In the genomic region with DNA sequence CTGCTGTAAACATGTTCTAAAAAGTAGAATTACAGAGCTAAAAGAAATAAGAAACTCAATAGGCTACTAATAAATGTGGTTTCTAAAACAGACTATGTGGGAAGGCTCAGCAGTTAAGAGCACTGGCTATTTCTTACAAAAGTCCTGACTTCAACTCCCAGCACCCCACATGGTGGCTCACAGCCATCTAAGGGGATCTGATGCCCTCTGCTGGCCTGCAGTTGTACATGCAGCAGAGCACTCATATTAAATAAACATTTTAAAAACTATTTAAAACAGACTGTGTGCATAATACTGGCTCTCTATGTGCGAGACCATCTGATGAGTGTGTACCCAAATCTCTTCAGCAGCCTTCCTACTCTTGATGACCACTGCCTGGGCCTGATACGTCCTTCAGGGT, we compare ENCODE assay signal across 10 mouse cellular contexts. TPM values are rescaled to one million over a fixed set of nuclear protein-coding genes. Genes with fewer than 3 reads are reported as not detected.
DNase-seq lines count a peak whose midpoint lies in the region; ATAC-seq and TF ChIP-seq lines count a peak whose summit lies in the region.
"Had no signal": no experiment of that assay in that cellular context is flagged by ENCODE, and none has a peak within 500 bp of the region (broad histone marks: within the 10 kb centered on the region; RNA-seq: fewer than 3 reads in every experiment).

No protein-coding gene starts in this region.

- in situ Hi-C loops in CH12.LX (cut with MboI; ENCODE audit: low pct_ligation_motif_present, low pct_unique_long_range_greater_than_20kb, low sequenced_read_pairs), result no loop called here

- no peaks in the 10 kb centered on the region for H3K79me2 ChIP-seq in CH12.LX (replicated peaks; ENCODE audit: control insufficient read depth, extremely low read depth, insufficient read depth, poor library complexity, severe bottlenecking)

- H3K9ac ChIP-seq in hindbrain, postnatal 0 days (replicated peaks; ENCODE audit: low read length), result no peak overlapping the region
- no peak overlapping the region for H3K9ac ChIP-seq in hindbrain, embryonic 11.5 days (ENCODE audit: low read depth, low read length)
- H3K9ac ChIP-seq in CH12.LX (ENCODE audit: insufficient read depth, low read depth), result no peak overlapping the region
- no peak overlapping the region for H3K9ac ChIP-seq in forebrain, embryonic 15.5 days (replicated peaks)
- H3K9ac ChIP-seq: midbrain, embryonic 12.5 days had no signal

- TF ChIP-seq CTCF in hindbrain, postnatal 0 days (IDR thresholded peaks at IDR 0.05; ENCODE audit: low read depth), result peak; percentile 48
- TF ChIP-seq CTCF in CH12.LX (conservative IDR thresholded peaks at IDR 0.05 in 1 of 2, IDR thresholded peaks at IDR 0.05 in 1 of 2; ENCODE audit: low read depth in 2 of 2, low read length in 2 of 2), result peak; percentile 15 to 53; a peak in 2 of 4 replicates

- H3K36me3 ChIP-seq in hindbrain, postnatal 0 days (ENCODE audit: insufficient read depth, low read length), result peaks cover 9% of the 10 kb centered on the region; the same call in 1 of the 2 replicates
- peaks cover 8% of the 10 kb centered on the region for H3K36me3 ChIP-seq in hindbrain, embryonic 11.5 days (ENCODE audit: control insufficient read depth, insufficient read depth, low read length)
- H3K36me3 ChIP-seq in CH12.LX (replicated peaks in 1 of 2; ENCODE audit: control insufficient read depth in 1 of 2, insufficient read depth in 1 of 2, low read length in 1 of 2), result peaks cover 34 to 72% of the 10 kb centered on the region in 2 experiments
- H3K36me3 ChIP-seq in forebrain, embryonic 15.5 days, result peaks cover 13% of the 10 kb centered on the region

- no peak for ATAC-seq in hindbrain, postnatal 0 days
- no peak for ATAC-seq in hindbrain, embryonic 11.5 days (ENCODE audit: low FRiP score)
- peak; percentile 58 for ATAC-seq in granulocyte monocyte progenitor cell, adult 5-6 weeks (replicated peaks; ENCODE audit: poor library complexity, severe bottlenecking)
- ATAC-seq in forebrain, embryonic 15.5 days (replicated peaks), result no peak

- TF ChIP-seq RAD21 in CH12.LX (IDR thresholded peaks at IDR 0.05; ENCODE audit: low read depth, low read length), result peak; percentile 30

- H3K27ac ChIP-seq in hindbrain, postnatal 0 days, result no peak overlapping the region
- H3K27ac ChIP-seq in hindbrain, embryonic 11.5 days (ENCODE audit: low read depth, low read length), result no peak overlapping the region
- H3K27ac ChIP-seq in CH12.LX (ENCODE audit: insufficient read depth, low read depth), result no peak overlapping the region
- no peak overlapping the region for H3K27ac ChIP-seq in forebrain, embryonic 15.5 days (replicated peaks)
- H3K27ac ChIP-seq: forebrain, embryonic 10.5 days; midbrain, embryonic 12.5 days had no signal

- no peak for TF ChIP-seq POLR2A in CH12.LX (IDR thresholded peaks at IDR 0.05; ENCODE audit: low read depth, low read length)

- no peak overlapping the region for H3K4me3 ChIP-seq in hindbrain, postnatal 0 days (ENCODE audit: low read length)
- H3K4me3 ChIP-seq in hindbrain, embryonic 11.5 days (ENCODE audit: low read depth, low read length), result no peak overlapping the region
- no peak overlapping the region for H3K4me3 ChIP-seq in CH12.LX (replicated peaks in 1 of 3; ENCODE audit: low read depth in 2 of 3, low read length in 2 of 3, poor library complexity in 1 of 3)
- no peak overlapping the region for H3K4me3 ChIP-seq in forebrain, embryonic 15.5 days
- H3K4me3 ChIP-seq: forebrain, embryonic 10.5 days; midbrain, embryonic 12.5 days had no signal

- DNase-seq in hindbrain, postnatal 0 days (ENCODE audit: low spot score), result no peak
- no peak for DNase-seq in hindbrain, embryonic 11.5 days (ENCODE audit: low spot score)
- DNase-seq in 3134 (ENCODE audit: extremely low read depth, insufficient read length, low spot score), result peak; percentile 24
- DNase-seq in CH12.LX (ENCODE audit: extremely low read depth), result peak; percentile 21
- DNase-seq in urinary bladder, postnatal 25 days (ENCODE audit: low spot score), result no peak
- DNase-seq in urinary bladder, adult 18-20 months (ENCODE audit: low spot score in 2 of 2), result no peak

- no peaks in the 10 kb centered on the region for H3K9me3 ChIP-seq in hindbrain, postnatal 0 days (ENCODE audit: low read length)
- no peaks in the 10 kb centered on the region for H3K9me3 ChIP-seq in hindbrain, embryonic 11.5 days (ENCODE audit: control insufficient read depth, low read length)
- H3K9me3 ChIP-seq in CH12.LX (replicated peaks; ENCODE audit: low read length), result no peaks in the 10 kb centered on the region
- H3K9me3 ChIP-seq in forebrain, embryonic 15.5 days, result no peaks in the 10 kb centered on the region
- H3K9me3 ChIP-seq: forebrain, embryonic 10.5 days; midbrain, embryonic 12.5 days had no signal

- no peaks in the 10 kb centered on the region for H3K27me3 ChIP-seq in hindbrain, postnatal 0 days (ENCODE audit: insufficient read depth, low read length)
- H3K27me3 ChIP-seq in hindbrain, embryonic 11.5 days (ENCODE audit: control insufficient read depth, insufficient read depth, low read length), result no peaks in the 10 kb centered on the region
- H3K27me3 ChIP-seq in CH12.LX (replicated peaks), result no peaks in the 10 kb centered on the region
- no peaks in the 10 kb centered on the region for H3K27me3 ChIP-seq in forebrain, embryonic 15.5 days
- H3K27me3 ChIP-seq: midbrain, embryonic 12.5 days had no signal

- no peaks in the 10 kb centered on the region for H3K4me1 ChIP-seq in hindbrain, postnatal 0 days (ENCODE audit: insufficient read depth, low read length)
- H3K4me1 ChIP-seq in hindbrain, embryonic 11.5 days (replicated peaks; ENCODE audit: control insufficient read depth, insufficient read depth, low read length), result no peaks in the 10 kb centered on the region
- H3K4me1 ChIP-seq in CH12.LX (ENCODE audit: control insufficient read depth in 1 of 2, insufficient read depth in 2 of 2), result no peaks in the 10 kb centered on the region
- no peaks in the 10 kb centered on the region for H3K4me1 ChIP-seq in forebrain, embryonic 15.5 days
- H3K4me1 ChIP-seq: forebrain, embryonic 10.5 days; midbrain, embryonic 12.5 days had no signal

- TF ChIP-seq EP300 in CH12.LX (IDR thresholded peaks at IDR 0.05; ENCODE audit: low read length), result no peak

- 93% methylated on average over 2 of the region's 2 CpGs for WGBS in hindbrain, postnatal 0 days
- WGBS in hindbrain, embryonic 11.5 days, result 94% methylated on average over 2 of the region's 2 CpGs
- 98% methylated on average over 2 of the region's 2 CpGs for WGBS in forebrain, embryonic 15.5 days

- H3K4me2 ChIP-seq in hindbrain, postnatal 0 days (ENCODE audit: low read depth, low read length), result no peak overlapping the region
- H3K4me2 ChIP-seq in hindbrain, embryonic 11.5 days (replicated peaks; ENCODE audit: low read depth, low read length), result no peak overlapping the region
- H3K4me2 ChIP-seq in CH12.LX (ENCODE audit: insufficient read depth, low read depth, poor library complexity, severe bottlenecking), result no peak overlapping the region
- no peak overlapping the region for H3K4me2 ChIP-seq in forebrain, embryonic 15.5 days (replicated peaks)
- H3K4me2 ChIP-seq: midbrain, embryonic 12.5 days had no signal

- dilution Hi-C loops in CH12.LX (cut with MboI; ENCODE audit: extremely low pct_ligation_motif_present, extremely low pct_unique_long_range_greater_than_20kb, low sequenced_read_pairs), result no loop called here

TF ChIP-seq in CH12.LX, 34 proteins besides CTCF, POLR2A, EP300 and RAD21:
- TF ChIP-seq SMC3 (IDR thresholded peaks at IDR 0.05; ENCODE audit: low read depth, low read length) (no peak), UBTF (IDR thresholded peaks at IDR 0.05; ENCODE audit: low read depth, low read length) (no peak), MAX (IDR thresholded peaks at IDR 0.05; ENCODE audit: low read length) (no peak), NRF1 (IDR thresholded peaks at IDR 0.05; ENCODE audit: low read depth, low read length) (no peak), ZNF384 (IDR thresholded peaks at IDR 0.05; ENCODE audit: low read depth, low read length) (no peak), E2F4 (IDR thresholded peaks at IDR 0.05; ENCODE audit: insufficient replicate concordance, low read depth, low read length) (no peak), ZKSCAN1 (IDR thresholded peaks at IDR 0.05; ENCODE audit: borderline replicate concordance, low read depth, low read length) (no peak), TCF12 (IDR thresholded peaks at IDR 0.05; ENCODE audit: low read depth, low read length) (no peak), BHLHE40 (IDR thresholded peaks at IDR 0.05; ENCODE audit: low read depth, low read length) (no peak), MAZ (IDR thresholded peaks at IDR 0.05; ENCODE audit: low read depth, low read length) (no peak), CHD1 (IDR thresholded peaks at IDR 0.05; ENCODE audit: low read depth, low read length) (no peak), ELF1 (IDR thresholded peaks at IDR 0.05; ENCODE audit: low read depth, low read length) (no peak), MYC (IDR thresholded peaks at IDR 0.05; ENCODE audit: low read depth, low read length) (no peak)

RNA-seq across cellular contexts. Expression of gene Ipo11, which starts 42.5 kb away (rescaled TPM):
- 46.7 and 58.0 TPM in 2 replicates for total RNA-seq in hindbrain, postnatal 0 days (2014; rRNA removed)
- polyA plus RNA-seq in hindbrain, postnatal 0 days (2015; fragmentation: Nextera tagmentation; extraction: Ambion mirVana), result 32.9 and 33.9 TPM in 2 replicates
- polyA plus RNA-seq in hindbrain, embryonic 11.5 days (2014; fragmentation: Nextera tagmentation; extraction: Ambion mirVana), result 69.5 and 81.1 TPM in 2 replicates
- total RNA-seq in CH12.LX (2012; rRNA removed) (41.2 and 47.8 TPM in 2 replicates), CH12.LX (2014; rRNA removed) (91.5 and 102 TPM in 2 replicates)
- polyA plus RNA-seq in CH12.LX (2012; ENCODE audit: insufficient read length, low read depth), result 47.5 and 52.4 TPM in 2 replicates
- total RNA-seq in granulocyte monocyte progenitor cell, adult 5-6 weeks (2014; fragmentation: Nextera tagmentation), result 32.7 and 42.3 TPM in 2 replicates
- 31.8 and 46.4 TPM in 2 replicates for total RNA-seq in granulocyte monocyte progenitor cell, adult 5-6 weeks (2017)
- polyA plus RNA-seq in forebrain, embryonic 15.5 days (2015; fragmentation: Nextera tagmentation; extraction: Ambion mirVana), result 41.1 and 43.4 TPM in 2 replicates

RNA-seq across cellular contexts. Expression of gene Dimt1, which starts 52.6 kb away (rescaled TPM):
- 10.6 and 14.4 TPM in 2 replicates for total RNA-seq in hindbrain, postnatal 0 days (2014; rRNA removed)
- 29.9 and 31.1 TPM in 2 replicates for polyA plus RNA-seq in hindbrain, postnatal 0 days (2015; fragmentation: Nextera tagmentation; extraction: Ambion mirVana)
- polyA plus RNA-seq in hindbrain, embryonic 11.5 days (2014; fragmentation: Nextera tagmentation; extraction: Ambion mirVana), result 48.3 and 49.0 TPM in 2 replicates
- 25.9 and 36.8 TPM in 2 replicates for total RNA-seq in CH12.LX (2012; rRNA removed)
- total RNA-seq in CH12.LX (2014; rRNA removed), result 49.4 and 51.6 TPM in 2 replicates
- 53.8 and 66.4 TPM in 2 replicates for polyA plus RNA-seq in CH12.LX (2012; ENCODE audit: insufficient read length, low read depth)
- 22.9 and 36.8 TPM in 2 replicates for total RNA-seq in granulocyte monocyte progenitor cell, adult 5-6 weeks (2014; fragmentation: Nextera tagmentation)
- 15.4 and 23.5 TPM in 2 replicates for total RNA-seq in granulocyte monocyte progenitor cell, adult 5-6 weeks (2017)
- polyA plus RNA-seq in forebrain, embryonic 15.5 days (2015; fragmentation: Nextera tagmentation; extraction: Ambion mirVana), result 42.4 and 43.4 TPM in 2 replicates

Comparison
In these comparisons a context has a peak if more than half of its experiments do, and no peak if none do; other contexts are left out.
1. DNase-seq: peak in 3134 (single experiment) and CH12.LX (single experiment); none in hindbrain, postnatal 0 days (single experiment), hindbrain, embryonic 11.5 days (single experiment), urinary bladder, postnatal 25 days (single experiment) and urinary bladder, adult 18-20 months (0 of 2).